ENCODE assay signal across 11 mouse cellular contexts in the genomic region with DNA sequence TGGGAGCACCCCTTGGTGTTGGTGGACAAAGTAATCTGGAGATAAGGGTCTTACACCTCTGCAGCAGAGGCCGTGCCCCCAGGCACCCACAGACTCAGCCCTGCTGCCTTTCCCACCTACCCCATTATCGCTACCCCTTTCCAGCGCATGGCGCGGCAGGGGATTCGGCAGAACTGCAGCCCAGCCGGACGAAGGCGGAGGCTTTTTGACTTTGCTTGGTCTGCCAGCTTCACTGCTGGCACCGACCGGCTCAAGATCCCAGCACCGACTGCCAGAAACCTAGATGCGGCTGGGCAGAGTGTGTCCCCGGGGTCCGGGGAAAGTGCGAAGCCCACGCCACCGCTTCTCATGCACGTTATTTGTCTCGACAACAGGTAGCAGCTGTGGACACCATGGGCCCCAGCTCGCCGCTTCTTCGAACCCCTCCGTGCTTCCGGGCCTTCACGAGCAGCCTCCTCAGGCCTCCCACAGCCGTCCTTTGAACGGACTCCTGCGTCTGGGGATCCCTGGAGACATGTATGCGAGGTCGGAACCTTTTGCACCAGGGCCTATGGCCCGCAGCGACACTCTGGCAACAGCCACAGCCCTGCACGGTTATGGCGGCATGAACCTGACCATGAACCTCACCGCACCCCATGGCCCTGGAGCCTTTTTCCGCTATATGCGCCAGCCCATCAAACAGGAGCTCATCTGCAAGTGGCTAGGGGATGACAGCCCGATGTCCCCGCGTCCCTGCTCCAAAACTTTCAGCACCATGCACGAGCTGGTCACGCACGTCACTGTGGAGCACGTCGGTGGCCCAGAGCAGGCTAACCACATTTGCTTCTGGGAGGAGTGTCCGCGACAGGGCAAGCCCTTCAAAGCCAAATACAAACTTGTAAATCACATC. TPM values are rescaled to one million over a fixed set of nuclear protein-coding genes. Genes with fewer than 3 reads are reported as not detected.
DNase-seq lines count a peak whose midpoint lies in the region; ATAC-seq lines count a peak whose summit lies in the region.
"Had no signal": no experiment of that assay in that cellular context is flagged by ENCODE, and none has a peak within 500 bp of the region (broad histone marks: within the 10 kb centered on the region; RNA-seq: fewer than 3 reads in every experiment).

No protein-coding gene starts in this region.

- no peak overlapping the region for H3K9ac ChIP-seq in liver, embryonic 11.5 days (ENCODE audit: low read depth, low read length)
- peak overlapping the region; percentile 39; the same call in 1 of the 2 replicates for H3K9ac ChIP-seq in embryonic facial prominence, embryonic 11.5 days (replicated peaks; ENCODE audit: low read length)
- H3K9ac ChIP-seq: embryonic facial prominence, embryonic 13.5 days had no signal

- H3K9me3 ChIP-seq in liver, embryonic 11.5 days (ENCODE audit: control insufficient read depth, low read length), result no peaks in the 10 kb centered on the region
- no peaks in the 10 kb centered on the region for H3K9me3 ChIP-seq in embryonic facial prominence, embryonic 11.5 days (replicated peaks; ENCODE audit: control insufficient read depth, low read length)
- no peaks in the 10 kb centered on the region for H3K9me3 ChIP-seq in limb, embryonic 10.5 days (replicated peaks)
- H3K9me3 ChIP-seq: embryonic facial prominence, embryonic 13.5 days had no signal

- H3K36me3 ChIP-seq in liver, embryonic 11.5 days (ENCODE audit: control insufficient read depth, insufficient read depth, low read length), result no peaks in the 10 kb centered on the region
- no peaks in the 10 kb centered on the region for H3K36me3 ChIP-seq in embryonic facial prominence, embryonic 11.5 days (replicated peaks; ENCODE audit: control insufficient read depth, insufficient read depth, low read depth, low read length)
- no peaks in the 10 kb centered on the region for H3K36me3 ChIP-seq in limb, embryonic 10.5 days
- H3K36me3 ChIP-seq: embryonic facial prominence, embryonic 13.5 days had no signal

- no peaks in the 10 kb centered on the region for H3K4me1 ChIP-seq in liver, embryonic 11.5 days (replicated peaks; ENCODE audit: control insufficient read depth, insufficient read depth, low read length)
- H3K4me1 ChIP-seq in embryonic facial prominence, embryonic 11.5 days (ENCODE audit: control insufficient read depth, insufficient read depth, low read length), result no peaks in the 10 kb centered on the region; the same call in 1 of the 2 replicates
- H3K4me1 ChIP-seq in limb, embryonic 10.5 days, result peaks cover 18% of the 10 kb centered on the region

- DNase-seq in liver, embryonic 11.5 days (ENCODE audit: low spot score), result peak; percentile 32
- DNase-seq in liver, result no peak
- DNase-seq in embryonic facial prominence, embryonic 11.5 days (ENCODE audit: low spot score), result no peak
- peak; percentile 64 for DNase-seq in limb, embryonic 10.5 days (ENCODE audit: low spot score)
- peak; percentile 63 for DNase-seq in retina, embryonic 14.5 days (ENCODE audit: low spot score)
- DNase-seq in gastrocnemius, postnatal 4 days (ENCODE audit: low spot score in 2 of 2), result no peak
- DNase-seq in thymus, postnatal 36 days, result no peak
- DNase-seq in adrenal gland, postnatal 25 days, result no peak
- DNase-seq: lung, adult 2 months had no signal

- H3K4me3 ChIP-seq in liver, embryonic 11.5 days (ENCODE audit: low read depth, low read length), result no peak overlapping the region
- H3K4me3 ChIP-seq in embryonic facial prominence, embryonic 11.5 days (ENCODE audit: low read depth, low read length), result peak overlapping the region; percentile 14; the same call in 1 of the 2 replicates
- peak overlapping the region; percentile 11; the same call in 1 of the 2 replicates for H3K4me3 ChIP-seq in limb, embryonic 10.5 days
- H3K4me3 ChIP-seq: embryonic facial prominence, embryonic 13.5 days had no signal

- ATAC-seq in liver, embryonic 11.5 days (replicated peaks; ENCODE audit: low FRiP score), result no peak
- no peak for ATAC-seq in embryonic facial prominence, embryonic 11.5 days (replicated peaks; ENCODE audit: insufficient number of reproducible peaks, low FRiP score, low TSS enrichment, low read depth)
- ATAC-seq: inflammation-experienced regulatory T-cells, adult 6 months had no signal

- H3K4me2 ChIP-seq in liver, embryonic 11.5 days, result no peak overlapping the region
- peak overlapping the region; percentile 32 for H3K4me2 ChIP-seq in embryonic facial prominence, embryonic 11.5 days (ENCODE audit: low read depth, low read length)
- H3K4me2 ChIP-seq: embryonic facial prominence, embryonic 13.5 days had no signal

- H3K27me3 ChIP-seq in liver, embryonic 11.5 days (replicated peaks; ENCODE audit: control insufficient read depth, insufficient read depth, low read length), result peaks cover 98% of the 10 kb centered on the region
- peaks cover 79% of the 10 kb centered on the region for H3K27me3 ChIP-seq in embryonic facial prominence, embryonic 11.5 days (ENCODE audit: control insufficient read depth, insufficient read depth, low read length)
- H3K27me3 ChIP-seq in limb, embryonic 10.5 days (ENCODE audit: low read depth, poor library complexity, severe bottlenecking), result peaks cover 100% of the 10 kb centered on the region

- H3K27ac ChIP-seq in liver, embryonic 11.5 days (ENCODE audit: low read depth, low read length), result no peak overlapping the region
- no peak overlapping the region for H3K27ac ChIP-seq in embryonic facial prominence, embryonic 11.5 days (replicated peaks; ENCODE audit: low read depth, low read length)
- H3K27ac ChIP-seq in limb, embryonic 10.5 days, result no peak overlapping the region
- H3K27ac ChIP-seq: embryonic facial prominence, embryonic 13.5 days had no signal

- WGBS in liver, embryonic 11.5 days, result 3% methylated on average over 48 of the region's 48 CpGs
- under 1% methylated on average over 48 of the region's 48 CpGs for WGBS in embryonic facial prominence, embryonic 11.5 days
- WGBS in limb, embryonic 10.5 days, result under 1% methylated on average over 48 of the region's 48 CpGs

RNA-seq across cellular contexts. Expression of gene Zic1, which starts 13.0 kb away (rescaled TPM):
- 0.04 and 0.06 TPM in 2 replicates for polyA plus RNA-seq in liver, embryonic 11.5 days (2014; fragmentation: Nextera tagmentation; extraction: Ambion mirVana)
- 3.3 and 3.5 TPM in 2 replicates for polyA plus RNA-seq in embryonic facial prominence, embryonic 11.5 days (2014; fragmentation: Nextera tagmentation; extraction: Ambion mirVana)
- polyA plus RNA-seq in limb, embryonic 10.5 days (2016; fragmentation: Nextera tagmentation; extraction: Ambion mirVana), result 0.05 and 0.06 TPM in 2 replicates
- total RNA-seq in gastrocnemius, postnatal 4 days (2021), result 1 to 10 TPM; 2.2 to 2.4 TPM
- not detected in 2 replicates for total RNA-seq in adrenal gland, postnatal 25 days (2021)
- polyA plus RNA-seq: inflammation-experienced regulatory T-cells, adult 6 months had no signal

RNA-seq across cellular contexts. Expression of gene Zic4, which starts 16.4 kb away (rescaled TPM):
- not detected in 2 replicates for polyA plus RNA-seq in liver, embryonic 11.5 days (2014; fragmentation: Nextera tagmentation; extraction: Ambion mirVana)
- 6.7 and 6.9 TPM in 2 replicates for polyA plus RNA-seq in embryonic facial prominence, embryonic 11.5 days (2014; fragmentation: Nextera tagmentation; extraction: Ambion mirVana)
- polyA plus RNA-seq in limb, embryonic 10.5 days (2016; fragmentation: Nextera tagmentation; extraction: Ambion mirVana), result 0.05 and 0.24 TPM in 2 replicates
- under 1 TPM; 0.73 to 0.78 TPM for total RNA-seq in gastrocnemius, postnatal 4 days (2021)
- total RNA-seq in adrenal gland, postnatal 25 days (2021), result not detected in 2 replicates
- polyA plus RNA-seq: inflammation-experienced regulatory T-cells, adult 6 months; lung, adult 2 months had no signal

Comparison
In these comparisons a context has a peak if more than half of its experiments do, and no peak if none do; other contexts are left out.
1. DNase-seq: peak in liver, embryonic 11.5 days (single experiment), limb, embryonic 10.5 days (single experiment) and retina, embryonic 14.5 days (single experiment); none in liver (single experiment), embryonic facial prominence, embryonic 11.5 days (single experiment), gastrocnemius, postnatal 4 days (0 of 2), thymus, postnatal 36 days (0 of 2) and adrenal gland, postnatal 25 days (single experiment).